Mouse (Mus musculus) heart, embryonic 10.5 days (tissue): Measurements from ENCODE around the gene Ctnna3. TPM values are rescaled to one million over a fixed set of nuclear protein-coding genes. Genes with fewer than 3 reads are reported as not detected.
A peak's percentile ranks its signal among the peaks of the same experiment; 100 is the strongest.

Experiments
- DNase-seq: peaks from one replicate; pipeline ENCODE4 v3.0.0-alpha.2; 2017; ENCODE audit warnings: low spot score
- H3K27ac ChIP-seq: fragments of 300-500 bp; sonication (generic); 2 replicates; pipeline ENCODE4 v1.5.1; 2016; ENCODE audit warnings: mild to moderate bottlenecking
- H3K27me3 ChIP-seq: fragments of 300-500 bp; sonication (generic); 2 replicates; pipeline ENCODE4 v1.6.1; 2016; ENCODE audit warnings: mild to moderate bottlenecking; ENCODE audit not compliant: poor library complexity, insufficient read depth, severe bottlenecking
- H3K36me3 ChIP-seq: fragments of 300-500 bp; sonication (generic); 2 replicates; pipeline ENCODE4 v1.6.1; 2016; ENCODE audit warnings: mild to moderate bottlenecking, moderate library complexity
- H3K4me1 ChIP-seq: fragments of 300-500 bp; sonication (generic); 2 replicates; pipeline ENCODE4 v1.6.1; 2016; ENCODE audit warnings: mild to moderate bottlenecking
- H3K4me3 ChIP-seq: fragments of 300-500 bp; sonication (generic); 2 replicates; pipeline ENCODE4 v1.5.1; 2016; ENCODE audit warnings: mild to moderate bottlenecking, moderate library complexity
- H3K9me3 ChIP-seq: fragments of 300-500 bp; sonication (generic); 2 replicates; pipeline ENCODE4 v1.6.1; 2016; ENCODE audit warnings: mild to moderate bottlenecking, moderate library complexity
- WGBS: fragments of 180-500 bp; shearing (Covaris S2); methylation state at CpG from one replicate; pipeline ENCODE4 v1.1.7; 2016; 5-methylcytosine and 5-hydroxymethylcytosine counted together
- polyA plus RNA-seq: library from polyadenylated mRNA; unstranded; fragments of >200 nt; fragmentation: Nextera tagmentation; extraction: Ambion mirVana; gene quantifications from 2 replicates; pipeline ENCODE4 v1.2.1, GENCODE M21; 2016

Gene Ctnna3
- polyA plus RNA-seq, 1 experiment from 2014 or later: 14.2 TPM

GRCm38 (mm10) chr10:63582608-63583007 lies 152.7 kb downstream of the Ctnna3 start:
- peak; percentile 85 for DNase-seq
- Histone ChIP-seq H3K27me3 (no peaks in the 10 kb centered on the region), H3K27ac (no peak overlapping the region), H3K4me3 (no peak overlapping the region), H3K36me3 (peaks cover 6% of the 10 kb centered on the region), H3K9me3 (no peaks in the 10 kb centered on the region), H3K4me1 (peaks cover under 1% of the 10 kb centered on the region; the same call in 1 of the 2 replicates)
- WGBS: 13% methylated on average over 14 of the region's 14 CpGs

- DNase-seq: no peak
- H3K4me1 ChIP-seq: peaks cover 11% of the 10 kb centered on the region
- H3K27ac ChIP-seq: no peak overlapping the region
- peaks cover 6% of the 10 kb centered on the region for H3K36me3 ChIP-seq
- H3K27me3 ChIP-seq: no peaks in the 10 kb centered on the region
- no peaks in the 10 kb centered on the region for H3K9me3 ChIP-seq
- no peak overlapping the region; the same call in 1 of the 2 replicates for H3K4me3 ChIP-seq
- 65% methylated on average over 20 of the region's 20 CpGs for WGBS
These were observed 154.0 kb downstream of the Ctnna3 start for GRCm38 (mm10) chr10:63583798-63584374.

- Histone ChIP-seq H3K9me3 (no peaks in the 10 kb centered on the region), H3K27me3 (no peaks in the 10 kb centered on the region), H3K4me1 (0 out of 2 replicates have a peak, but pooled peaks cover 4% of the 10 kb centered on the region), H3K4me3 (no peak overlapping the region), H3K27ac (no peak overlapping the region), H3K36me3 (peaks cover 12% of the 10 kb centered on the region)
- peak; percentile 39 for DNase-seq
- 85% methylated on average over 5 of the region's 5 CpGs for WGBS
These were observed 169.5 kb downstream of the Ctnna3 start for GRCm38 (mm10) chr10:63599417-63599816.

- DNase-seq: peak; percentile 4
- H3K27ac ChIP-seq: peak overlapping the region; percentile 64; the same call in 1 of the 2 replicates
- H3K4me1 ChIP-seq: 0 out of 2 replicates have a peak, but pooled peaks cover 4% of the 10 kb centered on the region
- no peaks in the 10 kb centered on the region for H3K27me3 ChIP-seq
- peaks cover 6% of the 10 kb centered on the region; the same call in 1 of the 2 replicates for H3K36me3 ChIP-seq
- H3K9me3 ChIP-seq: no peaks in the 10 kb centered on the region
- no peak overlapping the region for H3K4me3 ChIP-seq
- WGBS: 70% methylated on average over 2 of the region's 2 CpGs
These were observed 171.3 kb downstream of the Ctnna3 start for GRCm38 (mm10) chr10:63601206-63601605.

- Histone ChIP-seq H3K9me3 (no peaks in the 10 kb centered on the region), H3K4me1 (no peaks in the 10 kb centered on the region), H3K4me3 (no peak overlapping the region), H3K36me3 (no peaks in the 10 kb centered on the region), H3K27ac (no peak overlapping the region), H3K27me3 (no peaks in the 10 kb centered on the region)
- 83% methylated on average over 1 of the region's 1 CpGs for WGBS
- peak; percentile 58 for DNase-seq
These were observed 198.6 kb downstream of the Ctnna3 start for GRCm38 (mm10) chr10:63628546-63628945.

GRCm38 (mm10) chr10:63633915-63634314 lies 204.0 kb downstream of the Ctnna3 start:
- Histone ChIP-seq H3K27me3 (no peaks in the 10 kb centered on the region), H3K27ac (no peak overlapping the region), H3K9me3 (no peaks in the 10 kb centered on the region), H3K4me1 (peaks cover 5% of the 10 kb centered on the region; the same call in 1 of the 2 replicates), H3K4me3 (no peak overlapping the region), H3K36me3 (no peaks in the 10 kb centered on the region)
- 83% methylated on average over 1 of the region's 1 CpGs for WGBS
- DNase-seq: no peak

- Histone ChIP-seq H3K4me3 (no peak overlapping the region), H3K27me3 (no peaks in the 10 kb centered on the region), H3K27ac (no peak overlapping the region), H3K4me1 (peaks cover 5% of the 10 kb centered on the region; the same call in 1 of the 2 replicates), H3K9me3 (no peaks in the 10 kb centered on the region), H3K36me3 (no peaks in the 10 kb centered on the region)
- no peak for DNase-seq
- 68% methylated on average over 5 of the region's 5 CpGs for WGBS
These were observed 208.1 kb downstream of the Ctnna3 start for GRCm38 (mm10) chr10:63637987-63638386.

GRCm38 (mm10) chr10:63647300-63647699 lies 217.4 kb downstream of the Ctnna3 start:
- H3K4me1 ChIP-seq: no peaks in the 10 kb centered on the region
- peaks cover 5% of the 10 kb centered on the region; the same call in 1 of the 2 replicates for H3K36me3 ChIP-seq
- no peak overlapping the region for H3K4me3 ChIP-seq
- WGBS: 72% methylated on average over 3 of the region's 3 CpGs
- DNase-seq: no peak
- H3K27ac ChIP-seq: no peak overlapping the region
- no peaks in the 10 kb centered on the region for H3K27me3 ChIP-seq
- H3K9me3 ChIP-seq: no peaks in the 10 kb centered on the region

GRCm38 (mm10) chr10:63650307-63650706 lies 220.4 kb downstream of the Ctnna3 start:
- DNase-seq: no peak
- WGBS: 83% methylated on average over 3 of the region's 3 CpGs
- no peaks in the 10 kb centered on the region for H3K4me1 ChIP-seq
- H3K27ac ChIP-seq: no peak overlapping the region
- H3K4me3 ChIP-seq: no peak overlapping the region
- peaks cover 5% of the 10 kb centered on the region; the same call in 1 of the 2 replicates for H3K36me3 ChIP-seq
- H3K9me3 ChIP-seq: no peaks in the 10 kb centered on the region
- H3K27me3 ChIP-seq: no peaks in the 10 kb centered on the region

- Histone ChIP-seq H3K27ac (no peak overlapping the region), H3K9me3 (no peaks in the 10 kb centered on the region), H3K27me3 (no peaks in the 10 kb centered on the region), H3K4me1 (no peaks in the 10 kb centered on the region), H3K36me3 (peaks cover 5% of the 10 kb centered on the region; the same call in 1 of the 2 replicates), H3K4me3 (no peak overlapping the region)
- 84% methylated on average over 9 of the region's 9 CpGs for WGBS
- no peak for DNase-seq
These were observed 223.0 kb downstream of the Ctnna3 start for GRCm38 (mm10) chr10:63652887-63653286.

- no peaks in the 10 kb centered on the region for H3K27me3 ChIP-seq
These were observed 223.7 kb downstream of the Ctnna3 start for GRCm38 (mm10) chr10:63653571-63653970.

GRCm38 (mm10) chr10:63654560-63654959 lies 224.7 kb downstream of the Ctnna3 start:
- Histone ChIP-seq H3K9me3 (no peaks in the 10 kb centered on the region), H3K4me1 (no peaks in the 10 kb centered on the region), H3K27ac (no peak overlapping the region), H3K36me3 (no peaks in the 10 kb centered on the region), H3K27me3 (no peaks in the 10 kb centered on the region), H3K4me3 (no peak overlapping the region)
- WGBS: 87% methylated on average over 5 of the region's 5 CpGs
- DNase-seq: no peak

More at GRCm38 (mm10) chr10:63653571-63653970, 223.7 kb downstream of the Ctnna3 start:
- Histone ChIP-seq H3K27ac (no peak overlapping the region), H3K4me1 (no peaks in the 10 kb centered on the region), H3K36me3 (peaks cover 5% of the 10 kb centered on the region; the same call in 1 of the 2 replicates), H3K9me3 (no peaks in the 10 kb centered on the region), H3K4me3 (no peak overlapping the region)
- no peak for DNase-seq
- 91% methylated on average over 3 of the region's 3 CpGs for WGBS

- Histone ChIP-seq H3K4me1 (no peaks in the 10 kb centered on the region), H3K27me3 (no peaks in the 10 kb centered on the region), H3K4me3 (no peak overlapping the region), H3K27ac (no peak overlapping the region), H3K9me3 (no peaks in the 10 kb centered on the region), H3K36me3 (no peaks in the 10 kb centered on the region)
- no peak for DNase-seq
- 90% methylated on average over 6 of the region's 6 CpGs for WGBS
These were observed 246.4 kb downstream of the Ctnna3 start for GRCm38 (mm10) chr10:63676343-63676742.
